Mouse (Mus musculus) CH12.LX (cell line): ENCODE results near the gene Rab44.

Source experiments
- CTCF ChIP-seq, 2 experiments: IDR thresholded peaks in 1 of 2; conservative IDR thresholded peaks in 1 of 2; 2 replicates each; pipeline ENCODE4 v1.5.1; 2011 to 2012; ENCODE audit warnings: low read depth in 2 of 2, low read length in 2 of 2, improper control_type of control experiment in 1 of 2, inconsistent platforms in 1 of 2, mild to moderate bottlenecking in 1 of 2, moderate library complexity in 1 of 2
- E2F4 ChIP-seq: IDR thresholded peaks from 2 replicates; pipeline ENCODE4 v1.6.1; 2011; ENCODE audit warnings: low read depth, low read length, improper control_type of control experiment; ENCODE audit not compliant: insufficient replicate concordance
- EP300 ChIP-seq: IDR thresholded peaks from 2 replicates; pipeline ENCODE4 v1.6.1; 2011; ENCODE audit warnings: low read length, improper control_type of control experiment
- MAZ ChIP-seq: IDR thresholded peaks from 2 replicates; pipeline ENCODE4 v1.6.1; 2012; ENCODE audit warnings: low read depth, mild to moderate bottlenecking, inconsistent platforms, low read length, improper control_type of control experiment, moderate library complexity
- POLR2A ChIP-seq: IDR thresholded peaks from 2 replicates; pipeline ENCODE4 v1.6.1; 2011; ENCODE audit warnings: low read depth, mild to moderate bottlenecking, improper control_type of control experiment, low read length
- SIN3A ChIP-seq: IDR thresholded peaks from 2 replicates; pipeline ENCODE4 v1.6.1; 2012; ENCODE audit warnings: low read length, improper control_type of control experiment, inconsistent platforms
- TBP ChIP-seq: conservative IDR thresholded peaks from 2 replicates; pipeline ENCODE4 v1.6.1; 2011; ENCODE audit warnings: low read depth, low read length, improper control_type of control experiment
- USF1 ChIP-seq: IDR thresholded peaks from 2 replicates; pipeline ENCODE4 v1.6.1; 2014; ENCODE audit warnings: low read depth, mild to moderate bottlenecking, inconsistent platforms, low read length, improper control_type of control experiment
- USF2 ChIP-seq: conservative IDR thresholded peaks from 2 replicates; pipeline ENCODE4 v1.6.1; 2011; ENCODE audit warnings: low read depth, low read length, improper control_type of control experiment
- ZNF384 ChIP-seq: IDR thresholded peaks from 2 replicates; pipeline ENCODE4 v1.6.1; 2012; ENCODE audit warnings: low read depth, low read length, improper control_type of control experiment, inconsistent platforms

DNA sequence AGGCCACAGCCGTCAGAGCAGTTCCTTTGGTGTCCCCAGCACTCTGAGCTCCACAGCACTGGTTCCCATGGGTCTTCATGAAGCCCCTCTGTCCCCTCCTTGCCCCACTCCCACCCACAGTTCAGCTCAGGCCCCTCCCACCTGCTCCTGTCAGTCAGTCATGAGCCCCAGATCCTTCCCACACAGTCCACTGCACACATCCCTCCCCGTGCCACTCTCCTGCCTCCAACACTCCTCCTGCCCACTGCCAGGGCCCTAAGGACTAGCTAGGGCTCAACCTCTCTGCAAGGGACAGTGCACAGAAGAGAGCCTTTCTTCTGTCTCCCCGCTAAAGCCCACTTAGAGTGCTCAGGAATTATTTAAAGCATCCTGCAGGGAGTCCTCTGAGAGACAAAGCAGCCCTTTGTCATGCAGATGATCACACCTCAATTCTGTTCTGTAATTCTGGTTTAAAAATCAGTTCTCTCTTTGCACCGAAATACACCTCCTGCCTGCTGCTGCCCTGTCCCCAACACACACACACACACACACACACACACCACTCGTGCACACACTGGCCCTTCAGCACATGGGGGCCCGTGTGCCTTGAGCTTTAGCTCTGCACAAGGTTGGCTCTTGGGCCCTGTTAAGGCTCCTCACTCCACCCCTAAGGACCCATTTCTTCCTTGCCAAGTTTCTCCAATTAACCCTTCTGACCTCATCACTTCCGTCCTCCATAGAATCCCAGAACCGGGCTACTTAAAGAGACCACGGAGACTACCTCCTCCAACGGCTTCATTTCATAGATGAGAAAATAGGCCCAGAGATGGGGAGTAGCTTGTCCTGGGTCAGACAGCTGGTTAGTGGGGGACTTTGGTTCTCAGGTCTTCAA, 73.3 kb downstream of the Rab44 start:
- TF ChIP-seq CTCF (conservative IDR thresholded peaks at IDR 0.05 in 1 of 2, IDR thresholded peaks at IDR 0.05 in 1 of 2; ENCODE audit: low read depth in 2 of 2, low read length in 2 of 2) (no peak), USF2 (no peak), SIN3A (no peak), TBP (no peak), ZNF384 (no peak), POLR2A (no peak), MAZ (no peak), USF1 (no peak), EP300 (no peak), E2F4 (no peak)
